Mouse (Mus musculus) stomach, embryonic 16.5 days (tissue): ENCODE measurements around the gene Ptprs. TPM values are rescaled to one million over a fixed set of nuclear protein-coding genes. Genes with fewer than 3 reads are reported as not detected.
"Not testable (repeated sequence)": the region's sequence is repeated elsewhere in the genome, so short reads cannot be mapped to it uniquely, and the experiment has no call there.

ENCODE experiments used
- ATAC-seq: fragments of 200-750 bp; cut with Nextera tagmentation; 2 replicates; pipeline ENCODE4 v1.8.0; 2017; ENCODE audit warnings: moderate number of reproducible peaks, moderate TSS enrichment; ENCODE audit not compliant: insufficient read depth, low FRiP score
- H3K27ac ChIP-seq: fragments of 300-500 bp; sonication (generic); 2 replicates; pipeline ENCODE4 v1.5.1; 2014; ENCODE audit warnings: low read length
- H3K27me3 ChIP-seq: fragments of 300-500 bp; sonication (generic); 2 replicates; pipeline ENCODE4 v1.6.1; 2014; ENCODE audit warnings: low read length, control low read depth, mixed read lengths; ENCODE audit not compliant: control insufficient read depth, insufficient read depth
- H3K36me3 ChIP-seq: fragments of 300-500 bp; sonication (generic); 2 replicates; pipeline ENCODE4 v1.6.1; 2014; ENCODE audit warnings: low read length; ENCODE audit not compliant: control insufficient read depth, insufficient read depth
- H3K4me1 ChIP-seq: fragments of 300-500 bp; sonication (generic); 2 replicates; pipeline ENCODE4 v1.6.1; 2014; ENCODE audit warnings: low read length, control low read depth, mixed read lengths; ENCODE audit not compliant: control insufficient read depth, insufficient read depth
- H3K4me2 ChIP-seq: fragments of 300-500 bp; sonication (generic); 2 replicates; pipeline ENCODE4 v1.6.1; 2014; ENCODE audit warnings: low read depth, low read length, mixed read lengths
- H3K4me3 ChIP-seq: fragments of 300-500 bp; sonication (generic); replicated peaks from 2 replicates; pipeline ENCODE4 v1.5.1; 2014; ENCODE audit warnings: mild to moderate bottlenecking, low read length
- H3K9ac ChIP-seq: fragments of 300-500 bp; sonication (generic); 2 replicates; pipeline ENCODE4 v1.6.1; 2014; ENCODE audit warnings: low read length
- H3K9me3 ChIP-seq: fragments of 300-500 bp; sonication (generic); replicated peaks from 2 replicates; pipeline ENCODE4 v1.6.1; 2016; ENCODE audit warnings: low read length, control low read depth; ENCODE audit not compliant: control insufficient read depth
- WGBS: fragments of 180-500 bp; shearing (Covaris S2); extraction: QIAGEN DNeasy Blood & Tissue Kit; methylation state at CpG from one replicate; pipeline ENCODE4 v1.1.7; 2014; 5-methylcytosine and 5-hydroxymethylcytosine counted together
- polyA plus RNA-seq: library from polyadenylated mRNA; unstranded; fragments of >200 nt; fragmentation: Nextera tagmentation; extraction: Ambion mirVana; gene quantifications from 2 replicates; pipeline ENCODE4 v1.2.1, GENCODE M21; 2015

The Ptprs gene
- polyA plus RNA-seq, 1 experiment from 2014 or later: 61.9 TPM

DNA sequence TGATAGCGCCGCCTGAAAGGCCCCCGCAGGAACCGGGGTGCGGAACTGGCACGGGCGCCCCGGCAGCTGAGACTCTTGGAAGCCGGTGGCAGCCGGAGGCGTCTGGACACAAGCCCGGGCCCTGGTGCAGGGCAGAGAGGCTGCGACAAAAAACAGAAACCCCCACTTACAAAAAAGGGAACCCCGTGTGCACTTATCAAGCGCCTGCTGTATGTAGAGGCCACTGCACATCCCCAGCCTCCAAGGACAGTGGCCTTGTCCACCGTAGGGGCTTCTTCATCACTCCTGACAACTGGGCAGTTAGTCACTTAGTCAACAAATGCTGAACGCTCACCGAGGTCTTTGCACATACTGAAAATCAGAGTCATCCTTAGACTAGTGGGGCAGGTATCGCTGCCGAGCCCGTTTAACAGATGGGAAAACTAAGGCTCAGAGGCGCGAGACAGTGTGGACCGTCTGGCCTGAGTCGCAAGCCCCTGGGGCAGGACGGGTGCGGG, 34.2 kb upstream of the Ptprs start:
- Histone ChIP-seq H3K27ac (no peak overlapping the region), H3K9ac (0 out of 2 replicates have a peak overlapping the region, but pooled peaks have one; percentile 16), H3K9me3 (no peaks in the 10 kb centered on the region), H3K4me3 (peak overlapping the region; percentile 31; the same call in 1 of the 2 replicates), H3K36me3 (no peaks in the 10 kb centered on the region), H3K27me3 (peaks cover 43% of the 10 kb centered on the region), H3K4me2 (no peak overlapping the region), H3K4me1 (peaks cover 10% of the 10 kb centered on the region)
- ATAC-seq: no peak
- 26% methylated on average over 27 of the region's 27 CpGs for WGBS

DNA sequence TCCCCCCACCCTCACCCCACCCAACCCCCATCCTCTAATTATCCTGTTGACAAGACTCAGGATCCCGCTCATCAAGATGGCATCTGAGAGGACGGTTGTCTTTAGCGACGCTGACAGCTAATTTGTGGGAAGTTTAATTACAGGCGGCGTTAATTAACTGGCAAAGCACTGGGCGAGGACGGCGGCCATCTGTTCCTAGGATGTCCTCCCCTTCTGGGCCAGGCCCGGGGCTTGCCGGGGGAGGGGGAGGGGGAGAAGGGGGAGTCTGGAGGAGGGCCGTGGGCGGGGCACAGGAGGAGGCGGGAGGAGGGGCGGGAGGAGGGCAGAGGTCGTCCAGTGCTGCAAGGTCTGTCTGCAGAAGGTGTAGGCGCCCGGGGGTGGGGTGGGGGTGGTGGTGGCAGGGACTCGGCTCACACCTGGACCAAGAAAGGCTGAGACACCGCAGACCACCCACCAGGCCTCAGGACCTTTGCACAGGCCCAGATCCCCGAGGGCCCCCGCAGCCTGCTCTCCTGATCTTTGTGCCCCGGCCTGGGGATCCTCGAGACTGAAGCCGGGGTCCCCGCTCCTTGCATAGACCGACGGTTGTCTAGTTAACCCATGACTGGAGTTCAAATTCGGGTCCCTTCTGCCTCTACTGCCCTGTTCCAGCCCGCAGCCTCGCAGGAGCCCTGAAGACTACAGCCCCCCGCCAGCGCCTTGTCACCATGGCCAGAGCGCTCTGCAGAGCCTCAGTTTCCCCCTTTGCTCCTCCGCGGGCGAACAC, 33.6 kb upstream of the Ptprs start:
- Histone ChIP-seq H3K9me3 (no peaks in the 10 kb centered on the region), H3K4me1 (peaks cover 10% of the 10 kb centered on the region), H3K9ac (0 out of 2 replicates have a peak overlapping the region, but pooled peaks have one; percentile 16), H3K36me3 (no peaks in the 10 kb centered on the region), H3K4me2 (no peak overlapping the region), H3K27me3 (peaks cover 43% of the 10 kb centered on the region), H3K4me3 (no peak overlapping the region), H3K27ac (no peak overlapping the region)
- WGBS: 8% methylated on average over 32 of the region's 37 CpGs
- ATAC-seq: no peak

DNA sequence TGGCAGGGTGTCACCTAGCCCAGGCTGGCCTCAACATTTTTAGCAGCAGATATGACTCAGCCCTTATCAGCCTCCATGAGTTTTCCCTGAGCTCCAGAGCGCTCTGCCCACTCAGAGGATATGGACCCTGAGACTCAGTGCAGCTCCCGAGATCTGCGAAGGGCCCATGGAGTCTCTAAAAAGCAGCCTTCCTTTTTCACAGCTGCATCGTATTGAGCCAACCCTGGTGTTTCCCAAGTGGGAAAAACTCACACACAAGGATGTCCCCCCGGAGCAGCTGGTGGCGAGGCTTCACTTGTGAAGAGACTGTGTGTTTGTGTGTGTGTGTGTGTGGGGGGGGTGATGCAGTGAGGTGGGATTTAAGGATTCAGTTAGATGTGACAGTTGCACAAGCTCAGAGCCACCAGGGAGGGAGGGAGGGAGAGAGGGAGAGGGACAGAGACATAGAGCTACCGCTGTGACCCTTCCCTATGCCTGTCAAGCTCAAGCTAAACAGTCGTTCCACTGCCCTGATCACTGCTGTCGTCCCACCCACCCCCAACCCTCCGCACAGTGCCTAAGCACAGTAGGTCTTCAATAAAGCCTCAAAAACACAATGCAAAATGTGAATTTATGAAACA, 32.8 kb upstream of the Ptprs start:
- Histone ChIP-seq H3K9ac (no peak overlapping the region), H3K4me3 (no peak overlapping the region), H3K4me2 (no peak overlapping the region), H3K36me3 (no peaks in the 10 kb centered on the region), H3K4me1 (peaks cover 10% of the 10 kb centered on the region), H3K27ac (no peak overlapping the region), H3K9me3 (no peaks in the 10 kb centered on the region), H3K27me3 (peaks cover 43% of the 10 kb centered on the region)
- WGBS: 44% methylated on average over 10 of the region's 10 CpGs
- no peak for ATAC-seq

DNA sequence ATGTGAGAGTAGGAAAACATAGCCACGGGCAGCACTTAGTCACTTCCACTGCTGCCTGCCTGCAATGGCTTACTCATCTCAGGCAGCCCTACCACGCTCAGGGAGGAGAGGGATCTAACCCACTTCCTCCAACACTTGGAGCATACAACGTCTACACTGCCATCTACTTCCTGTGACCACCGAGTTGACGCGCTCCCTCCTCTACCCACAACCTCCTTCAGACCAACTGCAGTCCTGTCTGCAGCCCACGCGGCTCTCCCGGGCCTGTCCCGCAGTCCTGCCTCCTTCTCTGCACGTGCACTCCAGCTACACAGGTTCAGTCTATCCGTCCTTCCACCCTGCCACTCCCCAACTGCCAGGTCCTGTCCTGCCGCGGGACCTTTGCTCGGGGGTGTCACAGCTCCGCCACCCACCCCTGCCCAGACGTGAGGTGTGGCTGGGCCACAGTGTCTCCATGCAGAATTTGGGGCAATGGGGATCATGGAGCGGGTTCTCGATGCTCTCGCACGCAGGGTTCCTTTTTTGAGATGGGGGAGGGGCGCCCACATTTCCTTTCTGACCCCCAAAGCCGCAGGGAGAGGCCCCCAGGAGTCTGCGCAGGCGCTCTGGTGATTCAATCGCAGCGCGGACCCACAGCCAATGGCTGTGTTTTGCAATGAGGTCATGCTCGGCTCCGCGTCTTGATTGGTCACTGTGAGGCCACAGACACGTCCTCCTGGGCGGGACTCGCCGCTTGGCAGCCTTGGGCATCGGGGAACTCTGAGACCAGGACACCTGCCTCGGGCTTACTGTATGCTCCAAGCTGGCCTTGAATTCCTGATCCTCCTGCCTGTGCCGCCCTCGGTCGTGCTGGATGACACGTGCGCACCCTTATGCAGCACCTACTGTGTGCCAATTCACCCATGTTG, 31.1 kb upstream of the Ptprs start:
- peak overlapping the region; percentile 59 for H3K4me3 ChIP-seq
- peaks cover 35% of the 10 kb centered on the region for H3K27me3 ChIP-seq
- peak; percentile 96 for ATAC-seq
- H3K9ac ChIP-seq: peak overlapping the region; percentile 80
- H3K36me3 ChIP-seq: no peaks in the 10 kb centered on the region
- H3K27ac ChIP-seq: peak overlapping the region; percentile 88
- H3K4me2 ChIP-seq: peak overlapping the region; percentile 86
- WGBS: under 1% methylated on average over 42 of the region's 42 CpGs
- peaks cover 10% of the 10 kb centered on the region for H3K4me1 ChIP-seq
- H3K9me3 ChIP-seq: no peaks in the 10 kb centered on the region

DNA sequence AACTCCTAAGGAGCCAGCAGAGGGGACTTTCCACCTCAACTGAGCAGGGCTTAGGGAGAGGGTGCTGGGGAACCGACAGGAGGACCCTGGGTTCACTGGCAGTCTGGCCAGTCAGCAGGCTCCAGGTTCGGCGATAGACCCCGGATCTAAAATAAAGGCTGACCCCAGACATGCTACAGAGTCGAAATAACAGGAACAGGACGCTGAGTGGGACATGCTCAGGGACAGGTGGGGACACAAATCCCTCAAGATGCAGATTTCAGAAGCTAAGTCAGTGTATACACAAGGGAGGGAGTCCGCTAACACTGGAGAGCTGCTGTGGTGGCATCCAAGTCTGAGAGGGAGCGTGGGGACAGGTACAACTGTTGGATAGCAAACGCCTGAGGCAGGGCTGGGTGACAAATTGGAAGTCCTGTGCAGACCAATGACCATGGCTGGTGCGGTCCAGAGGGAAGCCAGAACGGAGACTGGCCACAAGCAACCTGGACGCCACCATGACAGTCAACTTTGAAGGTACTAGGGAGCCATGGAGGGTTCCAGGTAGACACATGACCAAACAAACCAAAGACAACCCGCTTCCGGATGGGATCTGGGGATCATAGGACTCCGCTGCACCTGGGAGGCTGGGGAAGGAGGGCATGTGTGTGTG, 30.3 kb upstream of the Ptprs start:
- peaks cover 10% of the 10 kb centered on the region for H3K4me1 ChIP-seq
- no peaks in the 10 kb centered on the region for H3K36me3 ChIP-seq
- 53% methylated on average over 15 of the region's 15 CpGs for WGBS
- H3K4me2 ChIP-seq: peak overlapping the region; percentile 86
- peak overlapping the region; percentile 80 for H3K9ac ChIP-seq
- H3K27ac ChIP-seq: peak overlapping the region; percentile 88; the same call in 1 of the 2 replicates
- ATAC-seq: no peak
- no peaks in the 10 kb centered on the region for H3K9me3 ChIP-seq
- H3K4me3 ChIP-seq: peak overlapping the region; percentile 59
- peaks cover 26% of the 10 kb centered on the region for H3K27me3 ChIP-seq

DNA sequence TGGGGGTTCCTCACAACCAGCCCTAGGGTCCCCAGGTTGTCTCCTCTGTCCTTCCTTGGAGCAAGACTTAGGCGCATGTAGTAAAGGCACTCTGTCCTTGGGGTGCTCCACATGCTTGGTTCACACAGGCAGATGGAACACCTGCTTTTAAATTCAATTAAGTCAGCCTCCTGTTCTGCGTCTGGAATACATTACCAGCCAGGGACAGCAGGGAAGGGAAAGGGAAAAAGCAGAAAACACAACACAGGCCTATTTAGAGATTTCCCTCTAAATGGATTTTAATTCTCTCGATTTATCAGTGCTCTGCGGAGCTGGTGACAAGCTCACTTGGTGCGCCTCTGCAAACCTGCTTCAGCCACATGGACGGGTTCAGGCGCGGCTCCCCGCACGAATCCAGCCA, 29.1 kb upstream of the Ptprs start:
- Histone ChIP-seq H3K4me3 (no peak overlapping the region), H3K9me3 (no peaks in the 10 kb centered on the region), H3K4me2 (no peak overlapping the region), H3K4me1 (peaks cover 10% of the 10 kb centered on the region), H3K27me3 (peaks cover 15% of the 10 kb centered on the region), H3K36me3 (no peaks in the 10 kb centered on the region), H3K9ac (no peak overlapping the region), H3K27ac (no peak overlapping the region)
- ATAC-seq: no peak
- 80% methylated on average over 10 of the region's 10 CpGs for WGBS

DNA sequence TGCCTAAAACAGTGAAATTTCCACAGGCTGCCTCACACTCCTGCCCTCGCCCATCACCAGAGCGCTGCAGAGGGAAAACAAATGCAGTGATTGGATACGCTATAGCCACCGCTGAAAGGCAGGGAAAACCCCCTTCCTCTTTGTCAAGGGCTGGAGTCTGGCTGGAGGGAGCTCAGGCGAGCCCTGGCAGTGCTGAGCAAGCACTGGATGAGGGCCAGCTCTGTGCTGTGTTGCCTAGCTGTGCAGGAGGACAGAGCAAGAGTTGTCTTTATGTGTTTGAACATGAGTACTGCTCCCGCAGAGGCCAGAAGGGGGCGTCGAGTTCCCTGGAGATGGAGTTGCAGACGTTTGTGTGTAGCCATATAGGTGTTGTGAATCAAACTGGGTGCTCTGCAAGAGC, 26.2 kb upstream of the Ptprs start:
- H3K9ac ChIP-seq: no peak overlapping the region
- peaks cover 7% of the 10 kb centered on the region; the same call in 1 of the 2 replicates for H3K4me1 ChIP-seq
- H3K27me3 ChIP-seq: no peaks in the 10 kb centered on the region
- H3K9me3 ChIP-seq: peaks cover 4% of the 10 kb centered on the region; the same call in 1 of the 2 replicates
- H3K36me3 ChIP-seq: no peaks in the 10 kb centered on the region
- no peak overlapping the region for H3K27ac ChIP-seq
- 23% methylated on average over 9 of the region's 9 CpGs for WGBS
- H3K4me3 ChIP-seq: no peak overlapping the region
- H3K4me2 ChIP-seq: no peak overlapping the region
- ATAC-seq: peak; percentile 56

DNA sequence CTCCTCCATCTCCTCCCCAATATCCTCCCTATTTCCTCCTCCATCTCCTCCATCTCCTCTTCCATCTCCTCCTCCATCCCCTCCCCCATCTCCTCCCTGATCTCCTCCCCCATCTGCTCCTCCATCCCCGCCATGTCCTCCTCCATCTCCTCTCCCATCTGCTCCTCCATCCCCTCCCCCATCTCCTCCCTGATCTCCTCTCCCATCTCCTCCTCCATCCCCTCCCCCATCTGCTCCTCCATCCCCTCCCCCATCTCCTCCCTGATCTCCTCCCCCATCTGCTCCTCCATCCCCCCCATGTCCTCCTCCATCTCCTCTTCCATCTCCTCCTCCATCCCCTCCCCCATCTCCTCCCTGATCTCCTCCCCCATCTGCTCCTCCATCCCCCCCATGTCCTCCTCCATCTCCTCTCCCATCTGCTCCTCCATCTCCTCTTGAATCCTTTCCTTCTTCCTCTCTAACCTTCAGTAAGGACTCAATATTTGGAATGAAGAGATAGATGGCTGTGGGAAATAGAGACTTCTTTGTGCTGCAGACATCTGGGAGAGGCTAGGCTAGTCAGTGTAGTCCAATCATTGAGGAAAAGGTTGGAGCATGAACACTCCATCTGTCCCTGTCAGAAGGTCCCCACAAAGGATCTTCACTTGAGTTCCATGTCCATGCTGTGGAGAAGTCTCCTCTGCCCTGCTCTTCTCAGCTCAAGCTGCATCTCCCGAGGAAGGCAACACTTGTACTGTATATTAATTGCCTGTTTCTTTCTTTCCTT, 25.5 kb upstream of the Ptprs start:
- not testable (repeated sequence) for H3K9me3 ChIP-seq, H3K9ac ChIP-seq, H3K36me3 ChIP-seq, ATAC-seq, H3K4me3 ChIP-seq, H3K4me2 ChIP-seq, H3K27me3 ChIP-seq, H3K27ac ChIP-seq, H3K4me1 ChIP-seq
- 49% methylated on average over 2 of the region's 2 CpGs for WGBS
